Mouse (Mus musculus): ENCODE results near the gene Crocc2. TPM values are rescaled to one million over a fixed set of nuclear protein-coding genes. Genes with fewer than 3 reads are reported as not detected.

Crocc2 gene
- 0.07 and 0.09 TPM in 2 replicates for polyA plus RNA-seq (2012; rRNA removed)

DNA sequence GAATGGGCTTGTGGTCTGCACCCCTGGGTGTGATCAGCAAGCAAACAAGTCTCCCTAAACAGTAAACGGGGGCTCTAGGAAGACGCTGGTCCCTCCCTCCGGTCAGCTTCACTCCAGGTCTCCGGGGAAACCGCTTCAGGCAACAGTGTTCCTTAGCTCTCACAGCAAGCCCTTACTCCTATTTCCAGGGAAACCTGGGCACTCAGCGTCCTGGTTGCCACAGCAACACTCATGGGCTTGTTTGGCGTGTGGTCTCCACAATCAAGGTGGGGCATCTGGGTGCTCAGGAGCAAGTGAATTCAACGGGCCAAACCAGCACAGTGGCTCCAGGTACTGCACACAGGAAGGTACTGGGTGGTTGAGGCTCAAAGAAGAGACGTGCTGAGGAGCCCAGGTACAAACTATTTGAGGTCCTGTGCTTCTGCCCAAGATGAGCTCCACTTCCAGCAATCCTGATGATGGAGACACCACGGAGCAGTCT, at the start of gene Crocc2:
Gene Crocc2, plus strand, starts transcription at position 431 of the 481 bp plus-strand sequence.
- 19% methylated on average over 10 of the region's 10 CpGs for WGBS
- no peak for DNase-seq (ENCODE audit: low read depth, low spot score)

- no peak for DNase-seq (ENCODE audit: low read depth, low spot score)
- 53% methylated on average over 4 of the region's 4 CpGs for WGBS
Measured at GRCm38 (mm10) chr1:93118816-93119215, 49.7 kb upstream of the Crocc2 start.

DNA sequence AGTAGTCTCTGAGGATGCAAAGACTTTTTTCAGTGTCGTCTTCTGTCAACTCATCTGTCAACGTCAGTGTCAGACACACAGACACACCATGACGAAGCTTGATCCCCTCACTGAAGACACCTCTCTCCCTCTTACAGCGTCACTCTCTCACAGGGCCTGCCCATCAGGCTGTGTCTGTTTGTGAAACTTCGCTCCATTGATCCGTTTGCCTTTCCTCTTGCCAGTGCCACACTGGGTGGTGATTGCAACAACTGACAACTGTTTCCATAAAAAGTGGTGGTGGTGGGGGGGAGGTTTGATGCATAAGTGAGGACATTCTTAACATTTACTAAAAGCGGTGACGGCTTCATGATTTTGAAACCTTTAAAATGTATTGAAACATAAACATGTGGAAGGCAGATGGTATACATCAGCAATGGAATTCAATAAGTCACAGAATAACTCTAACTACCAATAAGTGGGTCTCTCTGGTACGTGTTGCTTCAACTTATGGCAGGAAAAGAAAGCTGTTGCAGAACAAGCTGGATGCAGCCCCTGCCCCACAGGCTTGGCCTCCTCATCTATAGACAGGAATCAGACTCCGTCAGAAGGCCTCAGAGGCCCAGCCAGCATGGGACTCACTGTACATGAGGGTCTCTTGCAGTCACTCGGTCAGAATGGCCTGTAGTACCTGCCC, 45.2 kb upstream of the Crocc2 start:
- WGBS = 88% methylated on average over 11 of the region's 11 CpGs
- no peak for DNase-seq (ENCODE audit: low read depth, low spot score)

- DNase-seq (ENCODE audit: low read depth, low spot score) = no peak
- WGBS = 69% methylated on average over 8 of the region's 8 CpGs
Measured at GRCm38 (mm10) chr1:93124066-93124465, 44.5 kb upstream of the Crocc2 start.

GRCm38 (mm10) chr1:93125256-93125655, 43.3 kb upstream of the Crocc2 start:
- DNase-seq (ENCODE audit: low read depth, low spot score) = no peak
- WGBS = 4% methylated on average over 5 of the region's 5 CpGs

GRCm38 (mm10) chr1:93128209-93128608, 40.3 kb upstream of the Crocc2 start:
- DNase-seq (ENCODE audit: low read depth, low spot score) = no peak
- WGBS = 79% methylated on average over 8 of the region's 8 CpGs

GRCm38 (mm10) chr1:93128710-93129349, 39.7 kb upstream of the Crocc2 start:
- peak; percentile 74 for DNase-seq (ENCODE audit: low read depth, low spot score)
- 9% methylated on average over 6 of the region's 6 CpGs for WGBS

- 39% methylated on average over 10 of the region's 10 CpGs for WGBS
- DNase-seq (ENCODE audit: low read depth, low spot score) = peak; percentile 56
Measured at GRCm38 (mm10) chr1:93130242-93130983, 38.1 kb upstream of the Crocc2 start.

GRCm38 (mm10) chr1:93132676-93133075, 35.8 kb upstream of the Crocc2 start:
- 31% methylated on average over 8 of the region's 8 CpGs for WGBS
- no peak for DNase-seq (ENCODE audit: low read depth, low spot score)

GRCm38 (mm10) chr1:93135036-93135526, 33.4 kb upstream of the Crocc2 start, which contains the start of gene Agxt:
TSS of gene Agxt (plus strand) at chr1:93135240.
- 88% methylated on average over 12 of the region's 12 CpGs for WGBS
- DNase-seq (ENCODE audit: low read depth, low spot score) = no peak

- peak; percentile 90 for DNase-seq (ENCODE audit: low read depth, low spot score)
- 37% methylated on average over 6 of the region's 6 CpGs for WGBS
Measured at GRCm38 (mm10) chr1:93138534-93138933, 30.0 kb upstream of the Crocc2 start.

DNA sequence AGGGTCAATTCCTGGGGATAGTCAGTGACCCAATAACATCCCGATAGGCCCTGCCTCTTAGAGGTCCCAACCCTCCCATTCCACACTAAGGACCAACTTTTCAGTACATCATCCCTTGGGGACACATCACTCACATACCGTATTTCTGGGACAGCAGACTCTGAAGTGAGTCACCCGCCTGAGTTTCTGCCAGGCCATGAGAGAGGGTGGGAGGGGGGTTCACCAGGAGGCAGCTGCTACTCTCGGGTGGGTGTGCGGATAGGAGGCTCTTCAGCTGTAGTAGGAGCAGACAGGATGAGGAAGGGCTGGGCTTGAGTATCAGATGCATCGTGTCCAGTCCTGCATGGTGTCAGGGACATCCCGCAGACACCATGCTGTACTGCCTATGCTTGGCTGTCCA, 28.8 kb upstream of the Crocc2 start:
- DNase-seq (ENCODE audit: low read depth, low spot score) = no peak
- 74% methylated on average over 7 of the region's 7 CpGs for WGBS

- WGBS = 78% methylated on average over 1 of the region's 1 CpGs
- DNase-seq (ENCODE audit: low read depth, low spot score) = no peak
Measured at GRCm38 (mm10) chr1:93142871-93143270, 25.7 kb upstream of the Crocc2 start.

GRCm38 (mm10) chr1:93144176-93144575, 24.3 kb upstream of the Crocc2 start:
- no peak for DNase-seq (ENCODE audit: low read depth, low spot score)
- 82% methylated on average over 9 of the region's 9 CpGs for WGBS

GRCm38 (mm10) chr1:93150907-93151661, 17.4 kb upstream of the Crocc2 start:
- WGBS = 74% methylated on average over 2 of the region's 2 CpGs
- no peak for DNase-seq (ENCODE audit: low read depth, low spot score)

GRCm38 (mm10) chr1:93157566-93157965, 11.0 kb upstream of the Crocc2 start:
- DNase-seq (ENCODE audit: low read depth, low spot score) = peak; percentile 70

GRCm38 (mm10) chr1:93158916-93159315, 9.6 kb upstream of the Crocc2 start:
- DNase-seq (ENCODE audit: low read depth, low spot score) = no peak

More at GRCm38 (mm10) chr1:93157566-93157965, 11.0 kb upstream of the Crocc2 start:
- WGBS = 25% methylated on average over 4 of the region's 4 CpGs

GRCm38 (mm10) chr1:93159566-93160500, 8.7 kb upstream of the Crocc2 start:
- 30% methylated on average over 21 of the region's 21 CpGs for WGBS
- no peak for DNase-seq (ENCODE audit: low read depth, low spot score)

More at GRCm38 (mm10) chr1:93158916-93159315, 9.6 kb upstream of the Crocc2 start:
- WGBS = 25% methylated on average over 8 of the region's 8 CpGs
